Comparison of ENCODE assay signal across 8 mouse cellular contexts in genomic region chr16:57166086-57166485, GRCm38 (mm10). TPM values are rescaled to one million over a fixed set of nuclear protein-coding genes. Genes with fewer than 3 reads are reported as not detected.
DNase-seq lines count a peak whose midpoint lies in the region; ATAC-seq and TF ChIP-seq lines count a peak whose summit lies in the region.

No protein-coding gene starts in this region.

- H3K4me2 ChIP-seq in kidney, postnatal 0 days (ENCODE audit: low read length), result peak overlapping the region; percentile 84
- peak overlapping the region; percentile 75 for H3K4me2 ChIP-seq in forebrain, embryonic 13.5 days
- H3K4me2 ChIP-seq in limb, embryonic 13.5 days (replicated peaks), result peak overlapping the region; percentile 71
- H3K4me2 ChIP-seq in neural tube, embryonic 13.5 days, result peak overlapping the region; percentile 76

- H3K4me3 ChIP-seq in kidney, postnatal 0 days (replicated peaks; ENCODE audit: low read depth, low read length), result peak overlapping the region; percentile 76
- H3K4me3 ChIP-seq in forebrain, embryonic 13.5 days, result peak overlapping the region; percentile 60
- peak overlapping the region; percentile 76 for H3K4me3 ChIP-seq in limb, embryonic 13.5 days
- H3K4me3 ChIP-seq in neural tube, embryonic 13.5 days, result peak overlapping the region; percentile 78

- H3K4me1 ChIP-seq in kidney, postnatal 0 days (replicated peaks; ENCODE audit: insufficient read depth, low read length), result no peaks in the 10 kb centered on the region
- H3K4me1 ChIP-seq in forebrain, embryonic 13.5 days, result peaks cover 15% of the 10 kb centered on the region
- H3K4me1 ChIP-seq in limb, embryonic 13.5 days, result peaks cover 19% of the 10 kb centered on the region
- peaks cover 18% of the 10 kb centered on the region for H3K4me1 ChIP-seq in neural tube, embryonic 13.5 days (replicated peaks)

- DNase-seq in kidney, postnatal 0 days (ENCODE audit: low spot score), result no peak
- no peak for DNase-seq in kidney, adult 11 months
- no peak for DNase-seq in right cerebral cortex, adult 2 months (ENCODE audit: low spot score in 2 of 2)
- DNase-seq in layer of hippocampus, adult 11-12 months (ENCODE audit: low spot score), result no peak
- DNase-seq in right cerebral cortex, adult 18-20 months, result no peak

- H3K27ac ChIP-seq in kidney, postnatal 0 days, result 0 out of 2 replicates have a peak overlapping the region, but pooled peaks have one; percentile 94
- no peak overlapping the region for H3K27ac ChIP-seq in forebrain, embryonic 13.5 days
- peak overlapping the region; percentile 88; the same call in 1 of the 2 replicates for H3K27ac ChIP-seq in limb, embryonic 13.5 days
- H3K27ac ChIP-seq in neural tube, embryonic 13.5 days (replicated peaks), result 0 out of 2 replicates have a peak overlapping the region, but pooled peaks have one; percentile 89

- TF ChIP-seq CTCF in kidney, postnatal 0 days (IDR thresholded peaks at IDR 0.05; ENCODE audit: low read depth), result no peak

- no peaks in the 10 kb centered on the region for H3K9me3 ChIP-seq in kidney, postnatal 0 days (replicated peaks; ENCODE audit: low read length)
- no peaks in the 10 kb centered on the region for H3K9me3 ChIP-seq in forebrain, embryonic 13.5 days (replicated peaks)
- no peaks in the 10 kb centered on the region for H3K9me3 ChIP-seq in limb, embryonic 13.5 days
- H3K9me3 ChIP-seq in neural tube, embryonic 13.5 days, result no peaks in the 10 kb centered on the region

- 75% methylated on average over 6 of the region's 6 CpGs for WGBS in kidney, postnatal 0 days
- WGBS in forebrain, embryonic 13.5 days, result 91% methylated on average over 6 of the region's 6 CpGs
- 91% methylated on average over 6 of the region's 6 CpGs for WGBS in limb, embryonic 13.5 days
- 88% methylated on average over 6 of the region's 6 CpGs for WGBS in neural tube, embryonic 13.5 days

- no peak for ATAC-seq in kidney, postnatal 0 days (replicated peaks; ENCODE audit: low FRiP score, low read depth)
- no peak for ATAC-seq in forebrain, embryonic 13.5 days
- no peak for ATAC-seq in limb, embryonic 13.5 days (ENCODE audit: low FRiP score, low read depth)
- ATAC-seq in neural tube, embryonic 13.5 days (ENCODE audit: low read depth), result no peak

- H3K9ac ChIP-seq in kidney, postnatal 0 days (ENCODE audit: low read depth, low read length), result peak overlapping the region; percentile 79; the same call in 1 of the 2 replicates
- H3K9ac ChIP-seq in forebrain, embryonic 13.5 days, result no peak overlapping the region
- peak overlapping the region; percentile 91; the same call in 1 of the 2 replicates for H3K9ac ChIP-seq in limb, embryonic 13.5 days
- H3K9ac ChIP-seq in neural tube, embryonic 13.5 days, result peak overlapping the region; percentile 78

- no peaks in the 10 kb centered on the region for H3K27me3 ChIP-seq in kidney, postnatal 0 days (ENCODE audit: insufficient read depth, low read length)
- H3K27me3 ChIP-seq in forebrain, embryonic 13.5 days, result no peaks in the 10 kb centered on the region
- no peaks in the 10 kb centered on the region for H3K27me3 ChIP-seq in limb, embryonic 13.5 days
- H3K27me3 ChIP-seq in neural tube, embryonic 13.5 days, result no peaks in the 10 kb centered on the region

- peaks cover 10% of the 10 kb centered on the region; the same call in 1 of the 2 replicates for H3K36me3 ChIP-seq in kidney, postnatal 0 days (ENCODE audit: insufficient read depth, low read length)
- H3K36me3 ChIP-seq in forebrain, embryonic 13.5 days (ENCODE audit: poor library complexity, severe bottlenecking), result peaks cover 8% of the 10 kb centered on the region; the same call in 1 of the 2 replicates
- peaks cover 46% of the 10 kb centered on the region for H3K36me3 ChIP-seq in limb, embryonic 13.5 days
- H3K36me3 ChIP-seq in neural tube, embryonic 13.5 days, result peaks cover 24% of the 10 kb centered on the region

RNA-seq across cellular contexts. Expression of gene Nit2, which starts 1.1 kb away (rescaled TPM):
- 124 and 126 TPM in 2 replicates for polyA plus RNA-seq in kidney, postnatal 0 days (2015; fragmentation: Nextera tagmentation; extraction: Ambion mirVana)
- polyA plus RNA-seq in forebrain, embryonic 13.5 days (2015; fragmentation: Nextera tagmentation; extraction: Ambion mirVana), result 45.4 and 51.9 TPM in 2 replicates
- 93.8 and 101 TPM in 2 replicates for polyA plus RNA-seq in limb, embryonic 13.5 days (2015; fragmentation: Nextera tagmentation; extraction: Ambion mirVana)
- polyA plus RNA-seq in neural tube, embryonic 13.5 days (2015; fragmentation: Nextera tagmentation; extraction: Ambion mirVana), result 46.8 and 47.0 TPM in 2 replicates

RNA-seq across cellular contexts. Expression of gene Tomm70a, which starts 44.6 kb away (rescaled TPM):
- 37.6 and 41.5 TPM in 2 replicates for polyA plus RNA-seq in kidney, postnatal 0 days (2015; fragmentation: Nextera tagmentation; extraction: Ambion mirVana)
- polyA plus RNA-seq in forebrain, embryonic 13.5 days (2015; fragmentation: Nextera tagmentation; extraction: Ambion mirVana), result 43.2 and 47.2 TPM in 2 replicates
- polyA plus RNA-seq in limb, embryonic 13.5 days (2015; fragmentation: Nextera tagmentation; extraction: Ambion mirVana), result 40.2 and 40.4 TPM in 2 replicates
- polyA plus RNA-seq in neural tube, embryonic 13.5 days (2015; fragmentation: Nextera tagmentation; extraction: Ambion mirVana), result 58.9 and 59.7 TPM in 2 replicates
